Mouse (Mus musculus): ENCODE results near the gene Cox19.

Gene Cox19

GRCm38 (mm10) chr5:139297092-139297491, 54.1 kb downstream of the Cox19 start:
- DNase-seq (ENCODE audit: low read depth, low spot score): no peak

GRCm38 (mm10) chr5:139294089-139294488, 57.1 kb downstream of the Cox19 start:
- DNase-seq (ENCODE audit: low read depth, low spot score): no peak

GRCm38 (mm10) chr5:139291811-139292560, 59.2 kb downstream of the Cox19 start:
- DNase-seq (ENCODE audit: low read depth, low spot score): no peak

GRCm38 (mm10) chr5:139290467-139291259, 60.6 kb downstream of the Cox19 start:
- DNase-seq (ENCODE audit: low read depth, low spot score): no peak

GRCm38 (mm10) chr5:139288591-139288990, 62.6 kb downstream of the Cox19 start:
- DNase-seq (ENCODE audit: low read depth, low spot score): no peak

- no peak for DNase-seq (ENCODE audit: low read depth, low spot score)
Observed at GRCm38 (mm10) chr5:139287787-139288186, 63.4 kb downstream of the Cox19 start.

- no peak for DNase-seq (ENCODE audit: low read depth, low spot score)
Observed at GRCm38 (mm10) chr5:139287099-139287498, 64.1 kb downstream of the Cox19 start.

Measured in c-Kit-negative CD71-positive TER-119-positive erythroid progenitor cells, embryonic 14.5 days (primary cell).